Mouse (Mus musculus): ENCODE results near the gene Chrna9. TPM values are rescaled to one million over a fixed set of nuclear protein-coding genes. Genes with fewer than 3 reads are reported as not detected.

Gene Chrna9
- total and polyA plus RNA-seq, 3 experiments = 0.57 TPM; not detected in 2

- no peak overlapping the region for H3K9ac ChIP-seq (ENCODE audit: insufficient read depth, low read depth)
- peaks cover 18 to 77% of the 10 kb centered on the region in 2 experiments for H3K4me1 ChIP-seq (ENCODE audit: control insufficient read depth in 1 of 2, insufficient read depth in 2 of 2)
- dilution Hi-C loops (cut with MboI; ENCODE audit: extremely low pct_ligation_motif_present, extremely low pct_unique_long_range_greater_than_20kb, low sequenced_read_pairs) = no loop called here
- DNase-seq (ENCODE audit: extremely low read depth) = no peak
- H3K27ac ChIP-seq (ENCODE audit: insufficient read depth, low read depth) = no peak overlapping the region
- no peak overlapping the region for H3K4me2 ChIP-seq (ENCODE audit: insufficient read depth, low read depth, poor library complexity, severe bottlenecking)
- no peak overlapping the region for H3K4me3 ChIP-seq (replicated peaks in 1 of 3; ENCODE audit: low read depth in 2 of 3, low read length in 2 of 3, poor library complexity in 1 of 3)
- H3K9me3 ChIP-seq (replicated peaks; ENCODE audit: low read length) = peaks cover 7% of the 10 kb centered on the region
- TF ChIP-seq NELFE (IDR thresholded peaks at IDR 0.05; ENCODE audit: low read depth, low read length) (no peak), ZNF384 (IDR thresholded peaks at IDR 0.05; ENCODE audit: low read depth, low read length) (no peak), USF2 (conservative IDR thresholded peaks at IDR 0.05; ENCODE audit: low read depth, low read length) (no peak), ELF1 (IDR thresholded peaks at IDR 0.05; ENCODE audit: low read depth, low read length) (no peak), UBTF (IDR thresholded peaks at IDR 0.05; ENCODE audit: low read depth, low read length) (no peak), TCF12 (IDR thresholded peaks at IDR 0.05; ENCODE audit: low read depth, low read length) (no peak), ZMIZ1 (IDR thresholded peaks at IDR 0.05; ENCODE audit: low read depth, low read length) (no peak), ETS1 (conservative IDR thresholded peaks at IDR 0.05; ENCODE audit: low read depth, low read length) (no peak), POLR2AphosphoS2 (IDR thresholded peaks at IDR 0.05; ENCODE audit: low read depth, low read length) (no peak), MEF2A (IDR thresholded peaks at IDR 0.05; ENCODE audit: borderline replicate concordance, low read depth, low read length) (no peak), HCFC1 (IDR thresholded peaks at IDR 0.05; ENCODE audit: low read depth, low read length) (no peak), MYC (IDR thresholded peaks at IDR 0.05; ENCODE audit: low read depth, low read length) (no peak), SMC3 (IDR thresholded peaks at IDR 0.05; ENCODE audit: low read depth, low read length) (no peak), TBP (conservative IDR thresholded peaks at IDR 0.05; ENCODE audit: low read depth, low read length) (no peak), POLR2A (IDR thresholded peaks at IDR 0.05; ENCODE audit: low read depth, low read length) (no peak), MAX (IDR thresholded peaks at IDR 0.05; ENCODE audit: low read length) (no peak), MAZ (IDR thresholded peaks at IDR 0.05; ENCODE audit: low read depth, low read length) (no peak), MAFK (IDR thresholded peaks at IDR 0.05; ENCODE audit: insufficient replicate concordance, low read length) (no peak)
- H3K27me3 ChIP-seq (replicated peaks) = peaks cover 7% of the 10 kb centered on the region
- in situ Hi-C loops (cut with MboI; ENCODE audit: low pct_ligation_motif_present, low pct_unique_long_range_greater_than_20kb, low sequenced_read_pairs) = loop anchor here (10.0 kb wide), 1 partner anchor 95 kb away; no protein-coding TSS in a partner anchor
- H3K79me2 ChIP-seq (replicated peaks; ENCODE audit: control insufficient read depth, extremely low read depth, insufficient read depth, poor library complexity, severe bottlenecking) = no peaks in the 10 kb centered on the region
- no peaks in the 10 kb centered on the region for H3K36me3 ChIP-seq (replicated peaks in 1 of 2; ENCODE audit: control insufficient read depth in 1 of 2, insufficient read depth in 1 of 2, low read length in 1 of 2)
These were observed 4.5 kb upstream of the Chrna9 start for GRCm38 (mm10) chr5:65930171-65930570.

- Histone ChIP-seq H3K9ac (ENCODE audit: insufficient read depth, low read depth) (no peak overlapping the region), H3K27ac (ENCODE audit: insufficient read depth, low read depth) (no peak overlapping the region), H3K27me3 (replicated peaks) (peaks cover 2% of the 10 kb centered on the region), H3K79me2 (replicated peaks; ENCODE audit: control insufficient read depth, extremely low read depth, insufficient read depth, poor library complexity, severe bottlenecking) (no peaks in the 10 kb centered on the region), H3K4me2 (ENCODE audit: insufficient read depth, low read depth, poor library complexity, severe bottlenecking) (no peak overlapping the region), H3K36me3 (replicated peaks in 1 of 2; ENCODE audit: control insufficient read depth in 1 of 2, insufficient read depth in 1 of 2, low read length in 1 of 2) (no peaks in the 10 kb centered on the region), H3K9me3 (replicated peaks; ENCODE audit: low read length) (peaks cover 7% of the 10 kb centered on the region), H3K4me3 (replicated peaks in 1 of 3; ENCODE audit: low read depth in 2 of 3, low read length in 2 of 3, poor library complexity in 1 of 3) (no peak overlapping the region), H3K4me1 (ENCODE audit: control insufficient read depth in 1 of 2, insufficient read depth in 2 of 2) (peaks cover 24 to 73% of the 10 kb centered on the region in 2 experiments)
- in situ Hi-C loops (cut with MboI; ENCODE audit: low pct_ligation_motif_present, low pct_unique_long_range_greater_than_20kb, low sequenced_read_pairs) (loop anchor here (10.0 kb wide), 1 partner anchor 98 kb away; no protein-coding TSS in a partner anchor), dilution Hi-C loops (cut with MboI; ENCODE audit: extremely low pct_ligation_motif_present, extremely low pct_unique_long_range_greater_than_20kb, low sequenced_read_pairs) (no loop called here)
- no peak for DNase-seq (ENCODE audit: extremely low read depth)
- no peak for TF ChIP-seq POLR2AphosphoS2 (IDR thresholded peaks at IDR 0.05; ENCODE audit: low read depth, low read length)
- TF ChIP-seq CTCF (conservative IDR thresholded peaks at IDR 0.05 in 1 of 2, IDR thresholded peaks at IDR 0.05 in 1 of 2; ENCODE audit: low read depth in 2 of 2, low read length in 2 of 2) = peak in 1 of 2 experiments; percentile 12; a peak in 1 of 4 replicates
These were observed 1.5 kb upstream of the Chrna9 start for GRCm38 (mm10) chr5:65933258-65933657.
